Mouse (Mus musculus) stomach, postnatal 0 days (tissue): ENCODE data around the gene Ube2o.

Source experiments
- CTCF ChIP-seq: IDR thresholded peaks from 2 replicates; pipeline ENCODE4 v1.5.1; 2016; ENCODE audit warnings: antibody characterized with exemption, low read depth, mild to moderate bottlenecking, moderate library complexity
- EP300 ChIP-seq: optimal IDR thresholded peaks from 2 replicates; pipeline ENCODE3; 2016; ENCODE audit warnings: antibody characterized with exemption

GRCm38 (mm10) chr11:116624131-116624832 is 43.0 kb upstream of the Ube2o start:
- no peak for TF ChIP-seq CTCF
- no peak for TF ChIP-seq EP300
